In the genomic region with DNA sequence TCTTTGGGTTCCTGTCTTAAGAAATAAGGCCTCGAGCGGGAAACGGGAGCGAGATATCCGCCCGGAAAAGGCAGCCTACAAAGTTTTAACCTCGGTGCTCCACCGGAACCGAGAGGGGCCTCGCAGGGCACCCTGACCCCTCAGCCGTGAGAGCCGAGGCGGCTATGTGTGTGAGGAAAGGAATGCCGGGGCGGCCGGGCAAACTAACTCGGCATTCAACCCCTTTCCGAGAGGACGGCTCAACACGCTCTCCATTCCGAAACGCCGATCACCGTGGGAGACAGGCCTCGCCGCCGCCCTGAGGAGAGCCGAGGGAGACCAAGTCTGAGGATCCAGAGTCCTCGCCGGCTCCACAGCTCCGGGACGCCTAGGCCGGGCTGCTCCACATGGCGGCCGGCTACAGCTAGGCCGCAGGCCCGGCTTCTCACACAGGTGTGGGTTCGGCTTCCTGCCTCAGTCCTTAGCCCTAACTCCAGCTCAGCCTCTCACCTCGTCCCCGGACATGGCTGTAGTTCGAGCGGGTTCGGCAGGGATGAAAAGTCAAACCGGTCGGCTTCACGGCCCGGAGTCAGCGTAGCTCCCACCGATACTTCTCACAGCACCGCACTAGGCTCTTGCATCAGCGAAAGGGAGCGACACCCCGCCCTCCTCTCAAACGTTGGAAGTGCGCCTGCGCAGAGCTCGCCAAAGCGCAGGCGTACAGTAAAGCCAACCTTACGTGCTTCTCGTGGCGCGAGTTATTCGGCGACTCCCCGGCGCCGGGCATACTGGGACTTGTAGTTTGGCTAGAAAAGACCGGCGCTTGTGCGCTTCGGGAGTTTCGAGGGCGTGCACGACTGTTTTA, we compare ENCODE assay signal across 8 mouse cellular contexts. TPM values are rescaled to one million over a fixed set of nuclear protein-coding genes. Genes with fewer than 3 reads are reported as not detected.
DNase-seq lines count a peak whose midpoint lies in the region; ATAC-seq lines count a peak whose summit lies in the region.

A gene (minus strand): TSS at position 735 of the 844 bp plus-strand sequence.

- WGBS in intestine, embryonic 14.5 days = under 1% methylated on average over 73 of the region's 75 CpGs

- peak within 1 kb of the TSS; percentile 65 for H3K9ac ChIP-seq in intestine, embryonic 14.5 days (ENCODE audit: low read length)

- H3K4me3 ChIP-seq in intestine, embryonic 14.5 days (ENCODE audit: low read depth, low read length) = peak within 1 kb of the TSS; percentile 63

- intact Hi-C loops in left cerebral cortex, postnatal 14 days (cut with DNase I) = no loop called here

- DNase-seq in adrenal gland, adult 18-20 months (ENCODE audit: low spot score in 2 of 2) = peak; percentile 91 to 92
- peak; percentile 99 for DNase-seq in embryo, embryonic 11 days
- peak; percentile 97 for DNase-seq in gastrocnemius, postnatal 25 days
- DNase-seq in intestine, embryonic 14.5 days (ENCODE audit: low spot score) = peak; percentile 94
- peak; percentile 96 to 97 for DNase-seq in left cerebral cortex, postnatal 14 days (ENCODE audit: low spot score in 2 of 2)
- DNase-seq in mesoderm, embryonic 11.5 days (ENCODE audit: low read depth, low spot score) = peak; percentile 100
- DNase-seq in right cerebral cortex, postnatal 36 days (ENCODE audit: low spot score in 2 of 2) = peak; percentile 96
- peak; percentile 97 for DNase-seq in yolk sac, embryonic 10.5 days (ENCODE audit: low spot score)

- peaks cover 17% of the 10 kb centered on the region for H3K4me1 ChIP-seq in intestine, embryonic 14.5 days (replicated peaks; ENCODE audit: control insufficient read depth, insufficient read depth, low read length)

- ATAC-seq in intestine, embryonic 14.5 days (replicated peaks; ENCODE audit: low FRiP score, low TSS enrichment, low read depth) = peak; percentile 97

- peak within 1 kb of the TSS; percentile 90 for H3K4me2 ChIP-seq in intestine, embryonic 14.5 days (ENCODE audit: low read length)

- peak within 1 kb of the TSS; percentile 79 for H3K27ac ChIP-seq in intestine, embryonic 14.5 days (ENCODE audit: low read depth)

- H3K9me3 ChIP-seq in intestine, embryonic 14.5 days (ENCODE audit: control insufficient read depth, low read length) = no peaks in the 10 kb centered on the region

- H3K27me3 ChIP-seq in intestine, embryonic 14.5 days (replicated peaks; ENCODE audit: control insufficient read depth, insufficient read depth, low read length) = no peaks in the 10 kb centered on the region

- H3K36me3 ChIP-seq in intestine, embryonic 14.5 days (ENCODE audit: control insufficient read depth, insufficient read depth, low read length) = peaks cover 8% of the 10 kb centered on the region

RNA-seq across cellular contexts. Expression of the gene that starts here (rescaled TPM):
- total RNA-seq in adrenal gland, adult 18-20 months (2021) = 100 to 1,000 TPM; 117 to 152 TPM
- 100 to 1,000 TPM in 1 of 2 experiments, 10 to 100 TPM in 1; 95.7 to 102 TPM for total RNA-seq in gastrocnemius, postnatal 25 days (2021)
- polyA plus RNA-seq in intestine, embryonic 14.5 days (2014; fragmentation: Nextera tagmentation; extraction: Ambion mirVana) = 107 and 112 TPM in 2 replicates
- 10 to 100 TPM; 59.0 to 63.0 TPM for total RNA-seq in left cerebral cortex, postnatal 14 days (2021)

Comparison
In these comparisons a context has a peak if more than half of its experiments do, and no peak if none do; other contexts are left out.
1. Peak in every context shown above with its lines: DNase-seq, ATAC-seq, H3K4me3 ChIP-seq and H3K27ac ChIP-seq.